Mouse (Mus musculus) liver, adult 2 months (tissue): Measurements from ENCODE around the gene Klhdc8a. TPM values are rescaled to one million over a fixed set of nuclear protein-coding genes. Genes with fewer than 3 reads are reported as not detected.
"Not testable (repeated sequence)": the region's sequence is repeated elsewhere in the genome, so short reads cannot be mapped to it uniquely, and the experiment has no call there.

ENCODE experiments used
- DNase-seq: peaks from one replicate; pipeline ENCODE4 v3.0.0-alpha.2; 2011; ENCODE audit warnings: low read depth, low spot score; ENCODE audit errors: extremely low read depth
- H3K27ac ChIP-seq: fragments of 200-500 bp; replicated peaks from 2 replicates; pipeline ENCODE4 v1.5.1; 2012; ENCODE audit warnings: low read depth, mild to moderate bottlenecking, control low read depth, inconsistent platforms, low read length; ENCODE audit not compliant: insufficient read depth
- H3K27me3 ChIP-seq: fragments of 200-500 bp; 2 replicates; pipeline ENCODE4 v1.6.1; 2012; ENCODE audit warnings: mild to moderate bottlenecking, moderate library complexity, low read length, inconsistent platforms; ENCODE audit not compliant: control insufficient read depth, insufficient read depth
- H3K36me3 ChIP-seq: fragments of 200-500 bp; 2 replicates; pipeline ENCODE4 v1.6.1; 2012; ENCODE audit warnings: low read length, inconsistent platforms; ENCODE audit not compliant: control insufficient read depth, insufficient read depth
- H3K4me1 ChIP-seq: fragments of 200-500 bp; 2 replicates; pipeline ENCODE4 v1.6.1; 2011; ENCODE audit warnings: low read length; ENCODE audit not compliant: control insufficient read depth, insufficient read depth
- H3K4me3 ChIP-seq: fragments of 200-500 bp; 2 replicates; pipeline ENCODE4 v1.5.1; 2011; ENCODE audit warnings: low read depth, mild to moderate bottlenecking, control low read depth, low read length, moderate library complexity; ENCODE audit not compliant: insufficient read depth
- H3K79me2 ChIP-seq: fragments of 200-500 bp; 2 replicates; pipeline ENCODE4 v1.6.1; 2012; ENCODE audit warnings: inconsistent platforms, mild to moderate bottlenecking, low read length, moderate library complexity; ENCODE audit not compliant: control insufficient read depth, insufficient read depth
- H3K9ac ChIP-seq: fragments of 200-500 bp; 2 replicates; pipeline ENCODE4 v1.6.1; 2012; ENCODE audit warnings: low read depth, mild to moderate bottlenecking, control low read depth, inconsistent platforms, low read length
- CTCF ChIP-seq: fragments of 200-500 bp; IDR thresholded peaks from 2 replicates; pipeline ENCODE4 v1.5.1; 2011; ENCODE audit warnings: low read depth, low read length, control low read depth
- POLR2A ChIP-seq: fragments of 200-500 bp; IDR thresholded peaks from 2 replicates; pipeline ENCODE4 v1.6.1; 2011; ENCODE audit warnings: low read length, control low read depth; ENCODE audit not compliant: insufficient read depth; ENCODE audit errors: extremely low read depth
- WGBS: fragments of 180-500 bp; shearing (Covaris S2); methylation state at CpG from one replicate; pipeline ENCODE4 v1.1.7; 2018; 5-methylcytosine and 5-hydroxymethylcytosine counted together
- polyA plus RNA-seq: library from polyadenylated mRNA; depleted of rRNA; stranded (reverse); fragments of >200 nt; gene quantifications from 2 replicates; pipeline ENCODE4 v1.2.3, GENCODE M21; 2012
- total RNA-seq: library from RNA; depleted of rRNA; stranded (reverse); fragments of >200 nt; gene quantifications from 2 replicates; pipeline ENCODE4 v1.2.3, GENCODE M21; 2014

The Klhdc8a gene
- total and polyA plus RNA-seq, 2 experiments, result 0.18 to 1.2 TPM

GRCm38 (mm10) chr1:132271237-132271636 lies 27.2 kb upstream of the Klhdc8a start:
- Histone ChIP-seq H3K27me3 (no peaks in the 10 kb centered on the region), H3K79me2 (no peaks in the 10 kb centered on the region), H3K4me3 (no peak overlapping the region), H3K36me3 (no peaks in the 10 kb centered on the region), H3K9ac (no peak overlapping the region), H3K27ac (no peak overlapping the region), H3K4me1 (no peaks in the 10 kb centered on the region)
- TF ChIP-seq CTCF (no peak), POLR2A (no peak)
- WGBS, result 89% methylated on average over 3 of the region's 3 CpGs
- DNase-seq, result no peak

- Histone ChIP-seq H3K4me3 (no peak overlapping the region), H3K4me1 (no peaks in the 10 kb centered on the region), H3K79me2 (no peaks in the 10 kb centered on the region), H3K36me3 (no peaks in the 10 kb centered on the region), H3K27ac (no peak overlapping the region), H3K9ac (no peak overlapping the region), H3K27me3 (no peaks in the 10 kb centered on the region)
- no peak for TF ChIP-seq CTCF
- TF ChIP-seq POLR2A, result no peak
- DNase-seq, result no peak
- 65% methylated on average over 3 of the region's 3 CpGs for WGBS
Observed at GRCm38 (mm10) chr1:132276694-132277093, 21.7 kb upstream of the Klhdc8a start.

GRCm38 (mm10) chr1:132277124-132277523 lies 21.3 kb upstream of the Klhdc8a start:
- no peak for DNase-seq
- 36% methylated on average over 6 of the region's 6 CpGs for WGBS
- no peaks in the 10 kb centered on the region for H3K27me3 ChIP-seq

GRCm38 (mm10) chr1:132280636-132281035 lies 17.8 kb upstream of the Klhdc8a start:
- H3K4me3 ChIP-seq, H3K9ac ChIP-seq, H3K36me3 ChIP-seq, H3K79me2 ChIP-seq, H3K4me1 ChIP-seq, DNase-seq, H3K27ac ChIP-seq, H3K27me3 ChIP-seq: not testable (repeated sequence)
- 80% methylated on average over 6 of the region's 6 CpGs for WGBS

More at GRCm38 (mm10) chr1:132277124-132277523, 21.3 kb upstream of the Klhdc8a start:
- Histone ChIP-seq H3K79me2 (no peaks in the 10 kb centered on the region), H3K4me3 (no peak overlapping the region), H3K36me3 (no peaks in the 10 kb centered on the region), H3K27ac (no peak overlapping the region), H3K4me1 (no peaks in the 10 kb centered on the region), H3K9ac (no peak overlapping the region)
- TF ChIP-seq POLR2A, result no peak
- no peak for TF ChIP-seq CTCF

- WGBS, result 43% methylated on average over 8 of the region's 8 CpGs
- H3K9ac ChIP-seq, result no peak overlapping the region
- H3K27ac ChIP-seq, result no peak overlapping the region
- H3K79me2 ChIP-seq, result no peaks in the 10 kb centered on the region
- no peaks in the 10 kb centered on the region for H3K36me3 ChIP-seq
- no peaks in the 10 kb centered on the region for H3K4me1 ChIP-seq
- no peak for DNase-seq
- H3K4me3 ChIP-seq, result no peak overlapping the region
- no peaks in the 10 kb centered on the region for H3K27me3 ChIP-seq
- TF ChIP-seq CTCF (no peak), POLR2A (no peak)
Observed at GRCm38 (mm10) chr1:132281523-132282176, 16.8 kb upstream of the Klhdc8a start.

- no peaks in the 10 kb centered on the region for H3K36me3 ChIP-seq
- WGBS, result 90% methylated on average over 2 of the region's 2 CpGs
Observed at GRCm38 (mm10) chr1:132282177-132282536, 16.3 kb upstream of the Klhdc8a start.

More at GRCm38 (mm10) chr1:132282177-132282536, 16.3 kb upstream of the Klhdc8a start:
- Histone ChIP-seq H3K9ac (no peak overlapping the region), H3K4me1 (no peaks in the 10 kb centered on the region), H3K79me2 (no peaks in the 10 kb centered on the region), H3K4me3 (no peak overlapping the region), H3K27me3 (no peaks in the 10 kb centered on the region), H3K27ac (no peak overlapping the region)
- TF ChIP-seq CTCF (no peak), POLR2A (no peak)
- DNase-seq, result no peak
